Mouse (Mus musculus) megakaryocyte, embryonic 14.5 days (primary cell): ENCODE measurements around the gene Cd40. TPM values are rescaled to one million over a fixed set of nuclear protein-coding genes. Genes with fewer than 3 reads are reported as not detected.
A peak's percentile ranks its signal among the peaks of the same experiment; 100 is the strongest.

Experiments used
- H3K27me3 ChIP-seq: replicated peaks from 2 replicates; pipeline ENCODE3; 2012; ENCODE audit warnings: inconsistent platforms
- H3K36me3 ChIP-seq: replicated peaks from 2 replicates; pipeline ENCODE3; 2012; ENCODE audit warnings: low read length, inconsistent platforms, mixed read lengths
- H3K4me1 ChIP-seq: 2 replicates; pipeline ENCODE4 v1.6.1; 2012; ENCODE audit warnings: inconsistent platforms
- H3K4me3 ChIP-seq: replicated peaks from 2 replicates; pipeline ENCODE3; 2012; ENCODE audit warnings: moderate library complexity, mild to moderate bottlenecking, inconsistent platforms
- H3K9me3 ChIP-seq: 2 replicates; pipeline ENCODE4 v1.6.1; 2012; ENCODE audit warnings: inconsistent platforms
- FLI1 ChIP-seq: IDR thresholded peaks from 2 replicates; pipeline ENCODE4 v1.6.1; 2012; ENCODE audit warnings: low read length, inconsistent platforms, mixed read lengths
- GATA1 ChIP-seq: IDR thresholded peaks from 3 replicates; pipeline ENCODE4 v1.6.1; 2012; ENCODE audit warnings: mixed read lengths, low read length, inconsistent platforms, borderline replicate concordance
- polyA plus RNA-seq: library from polyadenylated mRNA; stranded (reverse); fragments of >175 nt; gene quantifications from 2 replicates; pipeline ENCODE4 v1.2.3, GENCODE M21; 2012; ENCODE audit warnings: low replicate concordance; ENCODE audit not compliant: insufficient read depth

Cd40 gene
- polyA plus RNA-seq, 1 experiment, result 0.12 TPM

- Histone ChIP-seq H3K9me3 (no peaks in the 10 kb centered on the region), H3K27me3 (peaks cover 11% of the 10 kb centered on the region), H3K4me3 (peak overlapping the region; percentile 98), H3K36me3 (peaks cover 3% of the 10 kb centered on the region), H3K4me1 (peaks cover 30% of the 10 kb centered on the region)
- TF ChIP-seq FLI1 (no peak), GATA1 (no peak)
Measured at GRCm38 (mm10) chr2:165033306-165033705, 22.1 kb upstream of the Cd40 start.

- H3K36me3 ChIP-seq, result peaks cover 3% of the 10 kb centered on the region
- H3K9me3 ChIP-seq, result no peaks in the 10 kb centered on the region
- TF ChIP-seq FLI1 (no peak), GATA1 (no peak)
Measured at GRCm38 (mm10) chr2:165034131-165035057, 21.0 kb upstream of the Cd40 start, which contains the start of gene Ncoa5. Gene Ncoa5 (minus strand): TSS chr2:165034867.

GRCm38 (mm10) chr2:165035058-165035431, 20.4 kb upstream of the Cd40 start:
- H3K4me3 ChIP-seq, result peak overlapping the region; percentile 98
- no peak for TF ChIP-seq FLI1
- TF ChIP-seq GATA1, result no peak
- H3K27me3 ChIP-seq, result peaks cover 24% of the 10 kb centered on the region
- H3K9me3 ChIP-seq, result no peaks in the 10 kb centered on the region
- H3K36me3 ChIP-seq, result peaks cover 3% of the 10 kb centered on the region
- H3K4me1 ChIP-seq, result peaks cover 27% of the 10 kb centered on the region

More at GRCm38 (mm10) chr2:165034131-165035057, 21.0 kb upstream of the Cd40 start, which contains the start of gene Ncoa5:
- Histone ChIP-seq H3K27me3 (peaks cover 18% of the 10 kb centered on the region), H3K4me1 (peaks cover 27% of the 10 kb centered on the region), H3K4me3 (peak within 1 kb of the TSS; percentile 98)

- Histone ChIP-seq H3K27me3 (peaks cover 43% of the 10 kb centered on the region), H3K9me3 (no peaks in the 10 kb centered on the region), H3K36me3 (no peaks in the 10 kb centered on the region), H3K4me3 (no peak overlapping the region), H3K4me1 (peaks cover 19% of the 10 kb centered on the region)
- TF ChIP-seq FLI1, result no peak
- TF ChIP-seq GATA1, result no peak
Measured at GRCm38 (mm10) chr2:165037415-165037814, 18.0 kb upstream of the Cd40 start.

GRCm38 (mm10) chr2:165042126-165042525, 13.3 kb upstream of the Cd40 start:
- TF ChIP-seq GATA1 (no peak), FLI1 (no peak)
- Histone ChIP-seq H3K36me3 (no peaks in the 10 kb centered on the region), H3K9me3 (peaks cover 8% of the 10 kb centered on the region), H3K27me3 (peaks cover 77% of the 10 kb centered on the region), H3K4me1 (peaks cover under 1% of the 10 kb centered on the region; the same call in 1 of the 2 replicates), H3K4me3 (no peak overlapping the region)

GRCm38 (mm10) chr2:165043090-165043636, 12.3 kb upstream of the Cd40 start:
- TF ChIP-seq FLI1 (no peak), GATA1 (no peak)
- Histone ChIP-seq H3K27me3 (peaks cover 75% of the 10 kb centered on the region), H3K4me1 (no peaks in the 10 kb centered on the region), H3K9me3 (peaks cover 8% of the 10 kb centered on the region), H3K4me3 (peak overlapping the region; percentile 50), H3K36me3 (no peaks in the 10 kb centered on the region)

GRCm38 (mm10) chr2:165043729-165044128, 11.7 kb upstream of the Cd40 start:
- Histone ChIP-seq H3K36me3 (no peaks in the 10 kb centered on the region), H3K9me3 (peaks cover 8% of the 10 kb centered on the region), H3K27me3 (peaks cover 73% of the 10 kb centered on the region), H3K4me1 (no peaks in the 10 kb centered on the region), H3K4me3 (no peak overlapping the region)
- TF ChIP-seq FLI1, result no peak
- no peak for TF ChIP-seq GATA1

- Histone ChIP-seq H3K4me3 (no peak overlapping the region), H3K9me3 (peaks cover 21% of the 10 kb centered on the region), H3K4me1 (no peaks in the 10 kb centered on the region), H3K27me3 (peaks cover 64% of the 10 kb centered on the region), H3K36me3 (no peaks in the 10 kb centered on the region)
- no peak for TF ChIP-seq FLI1
- no peak for TF ChIP-seq GATA1
Measured at GRCm38 (mm10) chr2:165049044-165049443, 6.4 kb upstream of the Cd40 start.

GRCm38 (mm10) chr2:165050826-165051548, 4.4 kb upstream of the Cd40 start:
- H3K4me1 ChIP-seq, result peaks cover 13% of the 10 kb centered on the region
- peaks cover 66% of the 10 kb centered on the region for H3K27me3 ChIP-seq
- H3K4me3 ChIP-seq, result no peak overlapping the region
- H3K36me3 ChIP-seq, result no peaks in the 10 kb centered on the region
- H3K9me3 ChIP-seq, result peaks cover 19% of the 10 kb centered on the region
- TF ChIP-seq GATA1, result no peak
- TF ChIP-seq FLI1, result no peak
